Mouse (Mus musculus): Measurements from ENCODE around the gene Sgta. TPM values are rescaled to one million over a fixed set of nuclear protein-coding genes. Genes with fewer than 3 reads are reported as not detected.
A peak's percentile ranks its signal among the peaks of the same experiment; 100 is the strongest.

Sgta gene
- polyA plus RNA-seq, 1 experiment from 2014 or later: 152 TPM

- Histone ChIP-seq H3K9ac (no peak overlapping the region), H3K27ac (ENCODE audit: poor library complexity, severe bottlenecking) (no peak overlapping the region), H3K4me3 (no peak overlapping the region), H3K27me3 (replicated peaks) (peaks cover 24% of the 10 kb centered on the region), H3K4me2 (no peak overlapping the region), H3K4me1 (replicated peaks) (peaks cover 14% of the 10 kb centered on the region), H3K36me3 (peaks cover 35% of the 10 kb centered on the region), H3K9me3 (replicated peaks) (no peaks in the 10 kb centered on the region)
- ATAC-seq (ENCODE audit: insufficient number of reproducible peaks, low FRiP score): no peak
- WGBS: 72% methylated on average over 10 of the region's 10 CpGs
Observed at GRCm38 (mm10) chr10:81029031-81029430, 30.9 kb downstream of the Sgta start.

GRCm38 (mm10) chr10:81028219-81028618 is 31.8 kb downstream of the Sgta start:
- H3K27ac ChIP-seq (ENCODE audit: poor library complexity, severe bottlenecking): no peak overlapping the region
- H3K9me3 ChIP-seq (replicated peaks): no peaks in the 10 kb centered on the region
- no peak overlapping the region for H3K9ac ChIP-seq
- H3K27me3 ChIP-seq (replicated peaks): peaks cover 32% of the 10 kb centered on the region
- H3K4me1 ChIP-seq (replicated peaks): peaks cover 14% of the 10 kb centered on the region
- peaks cover 32% of the 10 kb centered on the region for H3K36me3 ChIP-seq
- H3K4me2 ChIP-seq: no peak overlapping the region
- ATAC-seq (ENCODE audit: insufficient number of reproducible peaks, low FRiP score): no peak
- no peak overlapping the region for H3K4me3 ChIP-seq

- Histone ChIP-seq H3K27me3 (replicated peaks) (peaks cover 41% of the 10 kb centered on the region), H3K4me3 (no peak overlapping the region), H3K27ac (ENCODE audit: poor library complexity, severe bottlenecking) (no peak overlapping the region; the same call in 1 of the 2 replicates), H3K4me2 (no peak overlapping the region), H3K9me3 (replicated peaks) (peaks cover 3% of the 10 kb centered on the region; the same call in 1 of the 2 replicates), H3K36me3 (peaks cover 24% of the 10 kb centered on the region), H3K9ac (no peak overlapping the region), H3K4me1 (replicated peaks) (peaks cover 14% of the 10 kb centered on the region)
- 44% methylated on average over 4 of the region's 4 CpGs for WGBS
- no peak for ATAC-seq (ENCODE audit: insufficient number of reproducible peaks, low FRiP score)
Observed at GRCm38 (mm10) chr10:81027331-81027730, 32.6 kb downstream of the Sgta start.

GRCm38 (mm10) chr10:81026857-81027256 is 33.1 kb downstream of the Sgta start:
- no peak for ATAC-seq (ENCODE audit: insufficient number of reproducible peaks, low FRiP score)
- no peak overlapping the region for H3K4me3 ChIP-seq
- peaks cover 45% of the 10 kb centered on the region for H3K27me3 ChIP-seq (replicated peaks)
- peaks cover 17% of the 10 kb centered on the region for H3K4me1 ChIP-seq (replicated peaks)
- peaks cover 3% of the 10 kb centered on the region; the same call in 1 of the 2 replicates for H3K9me3 ChIP-seq (replicated peaks)
- H3K9ac ChIP-seq: no peak overlapping the region
- H3K27ac ChIP-seq (ENCODE audit: poor library complexity, severe bottlenecking): no peak overlapping the region
- 78% methylated on average over 5 of the region's 5 CpGs for WGBS
- peaks cover 20% of the 10 kb centered on the region for H3K36me3 ChIP-seq
- no peak overlapping the region for H3K4me2 ChIP-seq

- no peak for ATAC-seq (ENCODE audit: insufficient number of reproducible peaks, low FRiP score)
- 49% methylated on average over 12 of the region's 12 CpGs for WGBS
- peaks cover 10% of the 10 kb centered on the region for H3K36me3 ChIP-seq
- no peak within 1 kb of the TSS for H3K27ac ChIP-seq (ENCODE audit: poor library complexity, severe bottlenecking)
- H3K4me1 ChIP-seq (replicated peaks): peaks cover 18% of the 10 kb centered on the region
- H3K4me2 ChIP-seq: peak within 1 kb of the TSS; percentile 59
- H3K27me3 ChIP-seq (replicated peaks): peaks cover 56% of the 10 kb centered on the region
- peaks cover 3% of the 10 kb centered on the region; the same call in 1 of the 2 replicates for H3K9me3 ChIP-seq (replicated peaks)
- peak within 1 kb of the TSS; percentile 29 for H3K4me3 ChIP-seq
- 0 out of 2 replicates have a peak within 1 kb of the TSS, but pooled peaks have one; percentile 27 for H3K9ac ChIP-seq
Observed at GRCm38 (mm10) chr10:81025639-81026275, 34.2 kb downstream of the Sgta start, which contains the start of gene Diras1. TSS of gene Diras1 (minus strand) at chr10:81025662.

- Histone ChIP-seq H3K4me1 (replicated peaks) (peaks cover 18% of the 10 kb centered on the region), H3K27me3 (replicated peaks) (peaks cover 59% of the 10 kb centered on the region), H3K4me3 (peak overlapping the region; percentile 29), H3K36me3 (peaks cover 3% of the 10 kb centered on the region; the same call in 1 of the 2 replicates), H3K4me2 (peak overlapping the region; percentile 59), H3K27ac (ENCODE audit: poor library complexity, severe bottlenecking) (no peak overlapping the region), H3K9ac (0 out of 2 replicates have a peak overlapping the region, but pooled peaks have one; percentile 27), H3K9me3 (replicated peaks) (peaks cover 3% of the 10 kb centered on the region; the same call in 1 of the 2 replicates)
- WGBS: 2% methylated on average over 26 of the region's 43 CpGs
- no peak for ATAC-seq (ENCODE audit: insufficient number of reproducible peaks, low FRiP score)
Observed at GRCm38 (mm10) chr10:81025047-81025621, 34.8 kb downstream of the Sgta start.

GRCm38 (mm10) chr10:81024346-81024937 is 35.5 kb downstream of the Sgta start:
- Histone ChIP-seq H3K27me3 (replicated peaks) (peaks cover 57% of the 10 kb centered on the region), H3K36me3 (no peaks in the 10 kb centered on the region), H3K4me1 (replicated peaks) (peaks cover 18% of the 10 kb centered on the region), H3K4me3 (no peak overlapping the region), H3K4me2 (no peak overlapping the region), H3K9me3 (replicated peaks) (peaks cover 3% of the 10 kb centered on the region; the same call in 1 of the 2 replicates), H3K27ac (ENCODE audit: poor library complexity, severe bottlenecking) (no peak overlapping the region), H3K9ac (no peak overlapping the region)
- no peak for ATAC-seq (ENCODE audit: insufficient number of reproducible peaks, low FRiP score)
- 61% methylated on average over 5 of the region's 5 CpGs for WGBS

- no peak overlapping the region for H3K27ac ChIP-seq (ENCODE audit: poor library complexity, severe bottlenecking)
- no peaks in the 10 kb centered on the region for H3K36me3 ChIP-seq
- no peak overlapping the region for H3K9ac ChIP-seq
- H3K9me3 ChIP-seq (replicated peaks): peaks cover 3% of the 10 kb centered on the region; the same call in 1 of the 2 replicates
- peaks cover 18% of the 10 kb centered on the region for H3K4me1 ChIP-seq (replicated peaks)
- no peak overlapping the region for H3K4me3 ChIP-seq
- H3K4me2 ChIP-seq: no peak overlapping the region
- WGBS: 53% methylated on average over 8 of the region's 8 CpGs
- no peak for ATAC-seq (ENCODE audit: insufficient number of reproducible peaks, low FRiP score)
- H3K27me3 ChIP-seq (replicated peaks): peaks cover 57% of the 10 kb centered on the region
Observed at GRCm38 (mm10) chr10:81022744-81023143, 37.2 kb downstream of the Sgta start.

- WGBS: 8% methylated on average over 26 of the region's 26 CpGs
- no peak overlapping the region for H3K9ac ChIP-seq
- H3K4me1 ChIP-seq (replicated peaks): peaks cover 10% of the 10 kb centered on the region
- no peak overlapping the region for H3K27ac ChIP-seq (ENCODE audit: poor library complexity, severe bottlenecking)
- peaks cover 3% of the 10 kb centered on the region; the same call in 1 of the 2 replicates for H3K9me3 ChIP-seq (replicated peaks)
- no peak for ATAC-seq (ENCODE audit: insufficient number of reproducible peaks, low FRiP score)
- H3K4me3 ChIP-seq: no peak overlapping the region
- H3K27me3 ChIP-seq (replicated peaks): peaks cover 57% of the 10 kb centered on the region
- H3K4me2 ChIP-seq: peak overlapping the region; percentile 30
- H3K36me3 ChIP-seq: no peaks in the 10 kb centered on the region
Observed at GRCm38 (mm10) chr10:81021547-81022110, 38.4 kb downstream of the Sgta start.

GRCm38 (mm10) chr10:81020207-81020606 is 39.8 kb downstream of the Sgta start:
- Histone ChIP-seq H3K9ac (no peak overlapping the region), H3K36me3 (no peaks in the 10 kb centered on the region), H3K27ac (ENCODE audit: poor library complexity, severe bottlenecking) (no peak overlapping the region), H3K9me3 (replicated peaks) (peaks cover 3% of the 10 kb centered on the region; the same call in 1 of the 2 replicates), H3K4me2 (no peak overlapping the region), H3K27me3 (replicated peaks) (peaks cover 51% of the 10 kb centered on the region), H3K4me3 (no peak overlapping the region), H3K4me1 (replicated peaks) (peaks cover 7% of the 10 kb centered on the region)
- WGBS: 38% methylated on average over 2 of the region's 2 CpGs
- no peak for ATAC-seq (ENCODE audit: insufficient number of reproducible peaks, low FRiP score)

- H3K4me1 ChIP-seq (replicated peaks): peaks cover 8% of the 10 kb centered on the region; the same call in 1 of the 2 replicates
- H3K27me3 ChIP-seq (replicated peaks): peaks cover 46% of the 10 kb centered on the region
- 64% methylated on average over 6 of the region's 6 CpGs for WGBS
- no peaks in the 10 kb centered on the region for H3K36me3 ChIP-seq
- H3K4me2 ChIP-seq: no peak overlapping the region
- H3K9me3 ChIP-seq (replicated peaks): peaks cover 3% of the 10 kb centered on the region; the same call in 1 of the 2 replicates
- no peak for ATAC-seq (ENCODE audit: insufficient number of reproducible peaks, low FRiP score)
- no peak overlapping the region for H3K4me3 ChIP-seq
- no peak overlapping the region for H3K27ac ChIP-seq (ENCODE audit: poor library complexity, severe bottlenecking)
- no peak overlapping the region for H3K9ac ChIP-seq
Observed at GRCm38 (mm10) chr10:81019687-81020086, 40.3 kb downstream of the Sgta start.
